Mouse (Mus musculus): ENCODE measurements around the gene Sart3. TPM values are rescaled to one million over a fixed set of nuclear protein-coding genes. Genes with fewer than 3 reads are reported as not detected.
"Not testable (repeated sequence)": the region's sequence is repeated elsewhere in the genome, so short reads cannot be mapped to it uniquely, and the experiment has no call there.

The Sart3 gene
- total and polyA plus RNA-seq, 2 experiments from 2014 or later, result 26.5 to 51.1 TPM

- H3K9ac ChIP-seq (replicated peaks; ENCODE audit: low read length, poor library complexity, severe bottlenecking), result no peak overlapping the region
These were observed 41.3 kb upstream of the Sart3 start for GRCm38 (mm10) chr5:113813608-113814007.

GRCm38 (mm10) chr5:113812638-113813037, 40.3 kb upstream of the Sart3 start:
- TF ChIP-seq CTCF (IDR thresholded peaks at IDR 0.05), result no peak
- Histone ChIP-seq H3K4me3 (ENCODE audit: low read depth, low read length) (no peak overlapping the region), H3K4me2 (ENCODE audit: low read depth, low read length, poor library complexity, severe bottlenecking) (no peak overlapping the region), H3K9ac (replicated peaks; ENCODE audit: low read length, poor library complexity, severe bottlenecking) (no peak overlapping the region), H3K9me3 (ENCODE audit: low read length) (no peaks in the 10 kb centered on the region), H3K4me1 (ENCODE audit: insufficient read depth, low read length) (no peaks in the 10 kb centered on the region), H3K27me3 (ENCODE audit: insufficient read depth, low read length) (0 out of 2 replicates have a peak, but pooled peaks cover 5% of the 10 kb centered on the region), H3K36me3 (ENCODE audit: insufficient read depth, low read length) (no peaks in the 10 kb centered on the region), H3K27ac (ENCODE audit: low read depth, low read length) (no peak overlapping the region)
- no peak for DNase-seq (ENCODE audit: low spot score)
- ATAC-seq (ENCODE audit: low FRiP score), result no peak
- 96% methylated on average over 2 of the region's 2 CpGs for WGBS

More at GRCm38 (mm10) chr5:113813608-113814007, 41.3 kb upstream of the Sart3 start:
- DNase-seq (ENCODE audit: low spot score) (no peak), ATAC-seq (ENCODE audit: low FRiP score) (no peak)
- H3K4me3 ChIP-seq (ENCODE audit: low read depth, low read length), result no peak overlapping the region
- H3K27me3 ChIP-seq (ENCODE audit: insufficient read depth, low read length), result 0 out of 2 replicates have a peak, but pooled peaks cover 5% of the 10 kb centered on the region
- TF ChIP-seq CTCF (IDR thresholded peaks at IDR 0.05), result peak; percentile 22; the same call in 1 of the 2 replicates
- H3K9me3 ChIP-seq (ENCODE audit: low read length), result no peaks in the 10 kb centered on the region
- H3K4me2 ChIP-seq (ENCODE audit: low read depth, low read length, poor library complexity, severe bottlenecking), result no peak overlapping the region
- no peaks in the 10 kb centered on the region for H3K36me3 ChIP-seq (ENCODE audit: insufficient read depth, low read length)
- H3K27ac ChIP-seq (ENCODE audit: low read depth, low read length), result no peak overlapping the region
- 27% methylated on average over 9 of the region's 9 CpGs for WGBS
- peaks cover 6% of the 10 kb centered on the region for H3K4me1 ChIP-seq (ENCODE audit: insufficient read depth, low read length)

GRCm38 (mm10) chr5:113811824-113812420, 39.6 kb upstream of the Sart3 start:
- WGBS, result 23% methylated on average over 11 of the region's 12 CpGs
- H3K36me3 ChIP-seq (ENCODE audit: insufficient read depth, low read length); H3K4me2 ChIP-seq (ENCODE audit: low read depth, low read length, poor library complexity, severe bottlenecking); H3K27ac ChIP-seq (ENCODE audit: low read depth, low read length); ATAC-seq (ENCODE audit: low FRiP score); H3K9ac ChIP-seq (replicated peaks; ENCODE audit: low read length, poor library complexity, severe bottlenecking); H3K4me3 ChIP-seq (ENCODE audit: low read depth, low read length); DNase-seq (ENCODE audit: low spot score); H3K4me1 ChIP-seq (ENCODE audit: insufficient read depth, low read length); H3K27me3 ChIP-seq (ENCODE audit: insufficient read depth, low read length); H3K9me3 ChIP-seq (ENCODE audit: low read length): not testable (repeated sequence)
- peak; percentile 47 for TF ChIP-seq CTCF (IDR thresholded peaks at IDR 0.05)

- H3K9ac ChIP-seq (replicated peaks; ENCODE audit: low read length, poor library complexity, severe bottlenecking), result no peak overlapping the region
- no peak overlapping the region for H3K4me2 ChIP-seq (ENCODE audit: low read depth, low read length, poor library complexity, severe bottlenecking)
- ATAC-seq (ENCODE audit: low FRiP score) (no peak), DNase-seq (ENCODE audit: low spot score) (no peak)
- no peak for TF ChIP-seq CTCF (IDR thresholded peaks at IDR 0.05)
- no peaks in the 10 kb centered on the region for H3K9me3 ChIP-seq (ENCODE audit: low read length)
- H3K36me3 ChIP-seq (ENCODE audit: insufficient read depth, low read length), result no peaks in the 10 kb centered on the region
- no peaks in the 10 kb centered on the region for H3K4me1 ChIP-seq (ENCODE audit: insufficient read depth, low read length)
- WGBS, result 91% methylated on average over 4 of the region's 4 CpGs
- H3K27me3 ChIP-seq (ENCODE audit: insufficient read depth, low read length), result 0 out of 2 replicates have a peak, but pooled peaks cover 5% of the 10 kb centered on the region
- no peak overlapping the region for H3K27ac ChIP-seq (ENCODE audit: low read depth, low read length)
- H3K4me3 ChIP-seq (ENCODE audit: low read depth, low read length), result no peak overlapping the region
These were observed 37.8 kb upstream of the Sart3 start for GRCm38 (mm10) chr5:113810111-113810510.

GRCm38 (mm10) chr5:113808177-113808576, 35.9 kb upstream of the Sart3 start:
- Histone ChIP-seq H3K27me3 (ENCODE audit: insufficient read depth, low read length) (no peaks in the 10 kb centered on the region), H3K4me1 (ENCODE audit: insufficient read depth, low read length) (no peaks in the 10 kb centered on the region), H3K36me3 (ENCODE audit: insufficient read depth, low read length) (no peaks in the 10 kb centered on the region), H3K4me2 (ENCODE audit: low read depth, low read length, poor library complexity, severe bottlenecking) (no peak overlapping the region), H3K27ac (ENCODE audit: low read depth, low read length) (no peak overlapping the region), H3K4me3 (ENCODE audit: low read depth, low read length) (no peak overlapping the region), H3K9ac (replicated peaks; ENCODE audit: low read length, poor library complexity, severe bottlenecking) (no peak overlapping the region), H3K9me3 (ENCODE audit: low read length) (no peaks in the 10 kb centered on the region)
- no peak for TF ChIP-seq CTCF (IDR thresholded peaks at IDR 0.05)
- WGBS, result 91% methylated on average over 2 of the region's 2 CpGs
- DNase-seq (ENCODE audit: low spot score), result no peak
- no peak for ATAC-seq (ENCODE audit: low FRiP score)

GRCm38 (mm10) chr5:113807712-113808111, 35.4 kb upstream of the Sart3 start:
- Histone ChIP-seq H3K36me3 (ENCODE audit: insufficient read depth, low read length) (no peaks in the 10 kb centered on the region), H3K27ac (ENCODE audit: low read depth, low read length) (no peak overlapping the region), H3K4me3 (ENCODE audit: low read depth, low read length) (no peak overlapping the region), H3K9ac (replicated peaks; ENCODE audit: low read length, poor library complexity, severe bottlenecking) (no peak overlapping the region), H3K4me2 (ENCODE audit: low read depth, low read length, poor library complexity, severe bottlenecking) (no peak overlapping the region), H3K9me3 (ENCODE audit: low read length) (no peaks in the 10 kb centered on the region), H3K4me1 (ENCODE audit: insufficient read depth, low read length) (no peaks in the 10 kb centered on the region), H3K27me3 (ENCODE audit: insufficient read depth, low read length) (no peaks in the 10 kb centered on the region)
- DNase-seq (ENCODE audit: low spot score) (no peak), ATAC-seq (ENCODE audit: low FRiP score) (no peak)
- WGBS, result 63% methylated on average over 9 of the region's 9 CpGs
- TF ChIP-seq CTCF (IDR thresholded peaks at IDR 0.05), result no peak

All from midbrain, postnatal 0 days (tissue).